Mouse (Mus musculus) monocyte, adult 5-6 weeks (primary cell): Measurements from ENCODE around the gene Mrnip. TPM values are rescaled to one million over a fixed set of nuclear protein-coding genes. Genes with fewer than 3 reads are reported as not detected.

ENCODE experiments used
- ATAC-seq: fragments of 153-309, 156-312 bp; replicated peaks from 2 replicates; pipeline ENCODE4 v1.8.0; 2017; ENCODE audit warnings: mild to moderate bottlenecking; ENCODE audit not compliant: low TSS enrichment, insufficient number of reproducible peaks, severe bottlenecking, poor library complexity, low FRiP score
- total RNA-seq: library from RNA; stranded (forward); fragments of 200-1000, 200-491, 200-594 nt; gene quantifications from 3 replicates; pipeline ENCODE4 v1.2.3, GENCODE M21; 2017

Mrnip gene
- total RNA-seq, 1 experiment from 2014 or later, result 4.1 TPM

DNA sequence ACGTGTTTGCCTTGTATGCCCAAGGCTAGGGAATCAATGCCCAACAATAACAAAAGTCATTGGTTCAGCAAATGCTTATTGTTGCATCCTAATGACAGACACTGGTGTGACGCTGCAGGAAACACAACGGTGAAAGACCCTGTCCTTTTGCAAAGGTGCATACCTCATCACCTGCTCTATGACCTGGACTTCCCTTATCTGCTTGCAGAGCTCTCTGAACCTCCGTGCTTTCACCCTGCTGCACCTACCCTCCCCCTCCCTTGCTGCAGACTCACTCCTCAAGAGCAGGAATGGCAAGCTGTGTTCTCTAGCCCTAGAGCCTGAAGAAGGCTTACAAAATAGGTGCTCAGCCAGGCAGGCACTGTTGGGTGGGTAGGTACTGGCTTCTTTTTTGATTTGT, 20.5 kb downstream of the Mrnip start:
- no peak for ATAC-seq

DNA sequence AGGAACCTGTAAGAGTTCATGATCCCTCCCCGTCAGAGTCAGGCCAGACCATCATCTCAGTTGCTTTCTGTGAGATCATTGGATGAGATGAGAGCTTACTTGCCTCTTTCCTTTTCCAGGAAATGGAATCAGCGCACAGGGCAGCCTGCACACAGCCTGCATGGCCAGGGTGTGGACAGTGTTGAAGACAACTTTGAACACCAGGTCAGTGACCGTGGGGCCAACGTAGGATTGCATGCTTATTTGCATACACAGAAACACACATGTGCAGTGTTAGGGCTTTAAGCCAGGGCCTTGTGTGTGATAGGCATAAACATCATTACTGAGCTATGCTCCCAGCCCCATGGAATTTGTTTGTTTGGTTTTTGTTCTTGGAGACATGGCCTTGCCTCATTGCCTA, 23.3 kb downstream of the Mrnip start:
- ATAC-seq, result no peak

DNA sequence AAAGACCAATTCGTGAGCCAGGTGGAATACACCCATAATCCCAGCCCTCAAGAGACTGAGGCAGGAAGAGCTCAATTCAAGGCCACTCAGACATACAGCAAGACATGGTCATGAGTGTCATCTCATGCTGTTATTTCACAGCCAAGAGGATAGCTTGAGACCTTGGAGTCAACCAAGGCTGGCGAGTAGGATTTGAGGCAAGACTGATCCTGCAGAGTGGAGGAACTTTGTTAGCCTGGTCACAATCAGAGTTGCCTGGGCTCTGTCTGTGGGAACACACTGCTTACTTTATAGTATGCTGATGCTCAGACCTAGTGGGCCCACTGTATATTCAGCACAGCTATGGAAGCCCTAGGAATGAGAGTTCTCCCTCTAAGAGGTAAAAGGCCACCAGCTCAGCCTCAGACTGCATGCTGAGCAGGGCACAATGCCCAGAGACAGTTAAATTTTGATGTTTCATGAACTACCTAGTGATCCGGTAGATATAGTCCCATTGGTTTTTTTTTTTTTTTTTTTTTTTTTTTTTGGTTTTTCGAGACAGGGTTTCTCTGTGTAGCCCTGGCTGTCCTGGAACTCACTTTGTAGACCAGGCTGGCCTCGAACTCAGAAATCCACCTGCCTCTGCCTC, 24.1 kb downstream of the Mrnip start:
- no peak for ATAC-seq

DNA sequence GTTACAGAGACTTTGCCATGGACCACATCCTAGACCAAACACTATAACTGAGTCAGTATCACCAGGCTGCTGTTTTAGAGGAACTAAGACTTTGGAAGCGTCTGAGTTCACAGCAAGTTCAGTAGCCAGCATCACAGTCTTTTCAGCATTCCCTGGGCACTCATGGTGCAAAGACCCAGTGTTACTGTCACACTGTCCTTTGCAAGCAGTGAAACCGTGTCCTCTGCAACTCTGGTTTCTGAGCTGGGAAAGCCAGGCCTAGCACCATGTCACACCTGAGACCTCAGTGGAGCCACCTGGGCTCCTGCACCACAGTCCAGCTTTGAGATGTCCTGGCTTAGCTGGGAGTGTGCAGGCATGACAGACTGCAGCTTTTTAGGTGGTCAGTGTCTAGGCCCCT, 24.7 kb downstream of the Mrnip start:
- ATAC-seq, result no peak

DNA sequence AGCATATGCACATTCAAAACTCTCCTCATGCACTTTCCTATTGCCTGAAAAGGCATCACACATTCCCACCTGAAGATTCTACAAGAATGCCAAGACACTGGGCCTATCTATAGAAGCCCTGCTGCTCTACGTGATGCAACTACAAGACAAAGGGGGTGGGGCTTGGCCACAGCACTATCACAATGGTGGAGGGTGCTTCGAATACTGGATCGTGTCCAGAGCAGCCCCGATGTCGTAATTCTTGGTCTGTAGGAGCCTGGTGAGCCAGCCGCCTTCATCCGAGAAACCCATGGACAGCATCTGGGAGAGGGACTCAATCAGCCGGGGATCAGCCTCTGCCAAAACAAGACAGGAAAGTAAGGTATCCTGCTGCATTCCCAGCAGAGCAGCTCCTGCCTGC, 26.4 kb downstream of the Mrnip start:
- ATAC-seq, result no peak

DNA sequence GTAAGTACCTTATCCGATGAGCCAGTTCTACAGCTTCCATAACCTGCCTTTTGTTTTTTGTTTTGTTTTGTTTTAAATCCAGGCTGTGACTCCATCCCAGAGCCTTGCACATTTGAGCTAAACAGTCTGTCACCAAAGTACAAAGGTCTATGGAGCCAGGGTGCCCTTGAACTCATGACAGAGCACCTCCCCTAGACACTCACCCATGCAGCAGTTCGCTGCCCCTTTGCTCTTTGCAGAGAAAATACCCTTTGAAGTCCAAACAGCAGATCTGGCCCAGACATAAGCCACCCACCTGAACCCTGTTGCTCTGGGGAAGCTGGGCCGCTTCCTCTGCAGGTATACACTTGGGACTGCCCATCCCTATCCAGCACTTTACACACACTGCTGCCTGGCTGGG, 27.3 kb downstream of the Mrnip start:
- no peak for ATAC-seq

DNA sequence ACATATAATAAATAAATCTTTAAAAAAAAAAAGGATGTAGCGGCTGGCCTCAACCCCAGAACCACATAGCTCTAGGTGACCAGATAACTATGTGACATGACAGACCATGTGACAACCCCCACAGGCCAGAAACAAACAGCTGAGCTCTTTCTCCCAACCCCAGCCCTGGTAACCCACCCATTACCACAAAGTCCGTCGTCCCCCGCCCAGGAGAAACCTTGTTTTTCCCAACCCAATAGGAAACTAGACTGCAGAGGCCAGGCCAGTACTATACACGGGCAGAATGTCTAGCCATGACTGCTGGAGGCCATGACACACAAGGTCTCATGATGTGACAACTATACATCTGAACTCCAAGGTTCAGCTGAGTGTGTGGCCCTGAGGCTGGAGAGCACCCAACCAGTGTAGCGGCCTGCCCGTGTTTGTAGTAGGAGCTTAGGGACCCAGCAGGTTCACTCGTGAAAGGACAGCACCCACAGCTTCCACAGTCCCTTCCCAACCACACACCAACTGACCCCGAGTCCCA, 29.1 kb downstream of the Mrnip start:
- ATAC-seq, result no peak

DNA sequence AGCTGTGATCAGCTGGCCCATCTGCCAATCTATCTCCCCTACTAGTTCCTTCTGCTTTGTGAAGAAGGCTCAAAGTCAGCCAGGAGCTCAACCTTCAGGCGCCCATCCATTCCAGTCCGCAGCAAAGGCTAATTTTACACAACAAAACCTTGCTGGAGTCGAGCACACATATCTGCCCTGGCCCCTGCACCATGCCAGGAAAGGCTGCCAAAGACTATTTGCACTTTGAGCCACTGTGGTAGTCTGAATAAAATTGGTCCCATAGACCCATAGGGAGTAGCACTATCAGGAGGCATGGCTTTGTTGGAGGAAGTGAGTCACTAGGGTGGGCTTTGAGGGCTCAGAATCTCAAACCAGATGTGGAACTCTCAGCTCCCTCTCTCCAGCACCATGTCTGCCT, 31.2 kb downstream of the Mrnip start:
- ATAC-seq, result no peak

DNA sequence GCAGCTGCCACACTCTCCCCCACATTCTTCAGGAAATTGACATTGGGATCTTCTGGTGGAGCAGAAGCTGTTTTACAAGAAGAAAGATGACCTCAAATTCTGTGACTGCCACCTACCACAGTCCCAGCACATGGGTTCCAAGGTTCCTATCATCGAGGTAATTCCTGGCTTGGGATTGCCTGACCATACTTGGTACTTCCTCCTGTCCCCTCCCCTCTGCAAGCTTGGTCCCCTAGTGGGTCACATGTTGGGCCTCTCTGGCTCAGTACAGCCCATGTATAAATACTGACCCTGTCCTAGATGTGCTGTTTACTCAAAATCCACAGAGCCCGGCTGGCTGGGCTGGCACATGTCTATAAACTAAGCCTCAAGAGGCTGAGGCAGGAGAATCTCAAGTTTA, 31.8 kb downstream of the Mrnip start:
- ATAC-seq, result no peak

DNA sequence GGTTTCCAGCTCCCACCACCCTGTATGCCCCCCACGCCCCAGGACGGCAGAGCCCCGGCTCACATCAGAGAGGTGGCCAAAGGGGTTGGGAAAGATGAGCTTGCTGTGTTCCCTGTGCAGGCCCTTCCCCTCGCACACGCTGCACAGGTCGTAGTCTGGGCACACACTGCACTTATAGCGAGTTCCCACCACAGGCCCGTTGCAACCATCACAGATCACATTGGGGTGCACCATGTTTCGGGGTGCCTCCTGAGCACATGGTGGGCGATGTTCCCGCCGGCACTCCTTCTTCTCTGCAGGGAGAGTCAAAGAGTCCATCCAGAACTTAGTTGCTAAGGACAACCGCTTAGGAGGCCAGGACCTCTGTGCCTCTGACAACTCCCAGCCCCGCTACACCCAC, 33.1 kb downstream of the Mrnip start:
- ATAC-seq, result no peak

DNA sequence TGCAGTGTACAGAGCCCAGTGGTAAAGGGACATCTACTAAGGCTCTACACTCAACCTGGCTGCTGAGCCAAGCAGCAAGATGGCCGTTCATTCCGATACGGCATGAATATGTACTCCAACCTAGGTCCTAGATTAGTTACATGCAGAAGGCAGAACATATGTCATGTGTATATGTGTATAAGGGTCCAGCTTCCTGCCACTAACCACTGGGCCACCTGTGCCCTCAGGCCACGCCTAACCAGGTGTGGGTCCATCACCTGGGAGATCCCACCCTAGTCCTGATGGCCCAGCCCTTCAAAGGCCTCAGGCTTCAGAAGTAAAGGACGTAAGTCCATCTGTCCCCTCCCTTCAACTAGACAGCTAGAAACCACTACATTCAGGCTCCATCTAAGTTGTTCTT, 33.8 kb downstream of the Mrnip start:
- ATAC-seq, result no peak

DNA sequence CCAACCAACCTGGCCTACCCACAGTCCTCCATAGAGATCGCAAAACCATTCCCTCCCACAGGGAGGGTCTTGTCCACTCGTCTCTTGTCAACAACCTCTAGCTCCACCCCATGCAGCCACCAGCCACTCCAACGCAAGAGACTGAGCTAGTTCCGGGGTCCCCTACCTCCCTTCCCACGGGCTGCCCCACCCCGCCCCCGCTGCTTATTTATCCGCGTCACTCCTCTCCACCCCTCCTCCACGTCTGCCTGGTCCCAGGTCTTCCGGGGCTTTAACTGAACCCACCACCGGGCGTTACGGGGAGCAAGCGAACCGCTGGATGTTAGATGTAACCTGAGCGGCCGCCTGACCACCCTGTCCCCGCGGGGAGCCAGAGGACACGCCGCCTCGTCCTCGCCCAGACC, 35.9 kb downstream of the Mrnip start:
- ATAC-seq, result peak; percentile 81

DNA sequence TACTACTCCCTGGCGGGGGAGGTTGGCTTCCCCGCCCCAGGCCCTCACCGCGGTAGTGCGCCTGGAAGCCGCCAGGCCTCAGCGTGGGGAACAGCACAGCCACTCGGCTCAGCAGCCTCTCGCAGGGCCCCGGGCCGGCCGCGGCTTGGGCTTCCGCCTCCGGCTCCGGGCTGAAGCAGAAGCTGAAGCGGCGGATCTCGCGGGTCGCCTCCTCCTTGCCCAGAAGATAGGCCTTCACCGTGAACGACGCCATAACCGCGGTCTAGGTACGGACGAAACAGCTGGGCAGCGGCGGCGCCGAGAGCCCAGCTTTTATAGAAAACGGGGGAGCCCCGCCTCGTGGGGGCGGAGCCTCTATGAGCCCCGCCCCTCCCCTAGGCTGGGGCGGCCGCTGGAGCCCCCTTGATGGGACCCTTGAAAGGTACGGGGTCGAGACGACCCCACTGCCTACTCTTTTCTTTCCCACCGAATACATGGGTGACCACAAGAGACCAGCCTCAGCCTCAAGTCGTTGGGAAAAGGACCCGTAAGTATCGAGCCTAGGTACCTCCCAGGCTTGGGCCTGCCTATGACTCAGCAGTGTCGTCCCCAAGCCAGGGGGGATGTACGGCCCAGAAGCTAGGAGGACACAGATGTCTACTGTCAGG, 36.4 kb downstream of the Mrnip start, which contains the start of the genes Sqstm1 and Mgat4b:
TSS of gene Sqstm1 (minus strand) at position 323 of the 647 bp plus-strand sequence.
TSS of gene Mgat4b (plus strand) at position 386 of the 647 bp plus-strand sequence.
- peak; percentile 33 for ATAC-seq

DNA sequence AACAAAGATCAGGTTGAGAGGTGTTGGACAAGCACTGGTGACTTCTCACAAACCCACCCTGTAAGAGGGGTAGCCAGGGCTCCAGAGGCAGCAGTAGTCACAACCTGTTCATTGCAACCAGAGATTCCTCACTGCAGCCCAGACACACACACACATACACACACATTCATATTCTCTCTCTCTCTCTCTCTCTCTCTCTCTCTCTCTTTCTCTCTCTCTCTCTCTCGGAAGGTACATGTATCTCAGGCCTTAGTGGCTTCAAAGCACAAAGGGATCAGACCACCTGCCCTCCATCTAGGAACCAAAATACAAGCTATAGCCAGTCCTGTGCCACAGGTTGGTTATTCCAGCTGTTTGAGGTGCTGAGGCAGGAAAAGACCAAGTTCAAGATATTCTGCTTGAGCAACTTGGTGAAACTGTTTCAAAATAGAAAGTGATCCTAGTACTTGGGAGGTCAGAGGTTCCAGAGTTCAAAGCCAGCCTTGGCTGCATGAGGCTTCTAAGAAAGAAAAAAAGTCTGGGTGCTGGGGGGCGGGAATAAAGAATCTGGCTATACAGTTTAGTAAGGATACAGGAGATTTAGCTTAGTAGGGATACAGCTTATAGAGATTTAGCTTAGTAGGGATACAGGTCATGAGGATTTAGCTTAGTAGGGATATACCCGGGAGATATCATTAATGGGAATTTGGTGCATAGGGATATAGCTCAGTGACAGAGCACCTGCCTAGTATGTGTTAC, 37.2 kb downstream of the Mrnip start:
- ATAC-seq, result no peak

DNA sequence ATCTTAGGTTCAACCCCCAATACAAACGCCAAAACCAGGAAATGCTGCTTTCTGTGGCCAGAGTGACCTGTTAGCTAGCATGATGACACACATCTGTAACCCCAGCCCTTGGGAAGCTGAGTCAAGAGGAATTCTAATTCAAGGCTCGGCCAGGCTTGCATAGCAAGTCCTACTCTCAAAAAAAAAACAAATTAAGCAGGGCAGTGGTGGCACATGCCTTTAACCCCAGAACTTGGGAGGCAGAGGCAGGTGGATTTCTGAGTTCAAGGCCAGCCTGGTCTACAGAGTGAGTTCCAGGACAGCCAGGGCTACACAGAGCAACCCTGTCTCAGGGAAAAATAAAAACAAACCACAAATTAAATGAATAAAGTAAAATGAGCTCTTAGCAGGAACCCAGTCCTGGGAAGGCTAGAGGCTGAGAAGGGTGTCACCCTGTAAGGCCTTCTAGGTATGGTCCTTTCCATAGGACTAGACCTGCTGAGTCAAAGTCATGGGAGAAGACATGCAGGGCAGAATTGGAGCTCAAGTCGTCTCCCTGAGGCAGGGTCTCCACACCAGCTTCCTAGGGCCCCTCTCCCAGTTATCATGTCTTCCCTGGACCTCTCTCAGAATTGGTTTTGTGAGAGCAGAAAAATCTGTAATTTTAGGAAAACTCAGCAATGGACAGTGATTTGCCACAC, 38.0 kb downstream of the Mrnip start:
- no peak for ATAC-seq

DNA sequence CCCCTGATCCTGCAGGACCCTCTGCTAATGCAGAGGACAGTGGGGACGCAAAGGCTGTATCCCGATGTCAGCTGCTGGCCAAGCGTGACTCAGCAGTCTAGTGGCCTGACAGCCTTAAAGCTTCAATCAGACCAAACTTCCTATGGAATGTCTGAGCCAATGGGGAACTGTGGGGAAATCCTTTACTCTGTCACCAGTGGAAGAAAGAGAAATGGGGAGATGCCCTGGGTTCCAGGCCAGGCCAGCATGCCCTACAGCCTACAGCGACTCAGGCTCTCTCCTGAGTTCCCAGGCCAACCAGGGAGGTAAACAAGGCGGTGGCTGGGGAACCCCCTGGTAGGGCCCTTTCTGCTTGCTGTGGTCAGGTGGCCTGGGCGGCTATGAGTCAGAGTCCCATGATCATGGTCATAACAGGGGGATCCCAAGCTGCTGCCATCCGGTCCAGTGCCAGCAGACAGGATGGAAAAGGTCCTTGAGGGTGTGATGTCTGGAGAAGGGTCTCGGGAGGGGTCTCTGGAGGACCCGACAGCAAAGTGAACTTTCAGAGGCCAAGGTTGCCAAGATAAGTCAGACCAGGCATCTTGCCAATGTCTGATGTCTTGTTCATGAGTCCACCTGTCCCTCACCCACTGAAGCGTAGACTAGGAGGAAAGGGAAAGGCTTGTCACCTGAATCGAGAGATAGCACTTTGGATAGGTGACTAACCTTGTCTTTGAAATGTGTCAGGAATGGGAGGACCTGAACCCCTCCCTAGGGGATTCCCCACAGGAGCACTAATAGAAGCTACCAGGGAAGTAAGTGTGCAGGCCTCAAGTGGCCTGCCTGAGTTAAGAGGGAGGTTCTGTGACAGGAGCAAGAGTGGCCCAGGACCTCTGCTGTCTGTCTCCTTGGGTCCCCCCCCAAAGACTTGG, 38.9 kb downstream of the Mrnip start:
- ATAC-seq, result peak; percentile 62

DNA sequence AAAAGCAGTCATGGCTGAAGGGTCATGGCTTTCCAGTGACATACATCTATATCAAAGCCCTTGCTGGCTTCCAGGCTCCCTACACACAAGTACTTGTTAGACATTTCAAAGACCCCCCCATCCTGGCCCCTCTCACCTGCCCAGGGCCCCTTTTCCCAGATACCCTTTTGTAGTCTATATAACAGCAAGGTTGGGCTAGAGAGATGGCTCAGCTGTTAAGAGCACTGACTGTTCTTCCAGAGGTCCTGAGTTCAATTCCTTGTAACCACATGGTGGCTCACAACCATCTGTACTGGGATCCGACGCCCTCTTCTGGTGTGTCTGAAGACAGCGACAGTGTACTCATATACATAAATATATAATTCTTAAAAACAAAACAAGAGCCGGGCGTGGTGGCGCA, 40.4 kb downstream of the Mrnip start:
- ATAC-seq, result no peak

DNA sequence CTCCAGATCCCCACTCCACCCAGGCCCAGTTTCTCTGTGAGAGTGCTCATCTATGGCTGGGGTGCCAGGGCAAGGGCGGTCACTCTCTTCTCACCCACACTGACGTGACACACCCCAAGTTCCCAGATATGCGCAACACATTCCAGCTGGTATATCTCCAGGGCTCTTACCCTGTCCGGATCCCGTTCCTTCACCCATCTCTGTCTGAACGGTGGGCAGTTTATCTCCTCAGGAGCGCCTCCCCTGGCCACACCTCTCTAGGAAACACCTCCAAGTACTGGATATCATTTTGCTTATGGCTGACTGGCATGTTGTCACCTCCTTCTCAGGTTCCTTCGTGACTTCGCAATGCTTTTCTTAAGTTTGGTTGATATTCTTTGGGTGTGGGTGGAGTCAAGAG, 41.4 kb downstream of the Mrnip start:
- ATAC-seq, result no peak
